Mouse (Mus musculus): ENCODE measurements around the gene Faiml. TPM values are rescaled to one million over a fixed set of nuclear protein-coding genes. Genes with fewer than 3 reads are reported as not detected.

Gene Faiml
- polyA plus RNA-seq (2021): 0.18 TPM

DNA sequence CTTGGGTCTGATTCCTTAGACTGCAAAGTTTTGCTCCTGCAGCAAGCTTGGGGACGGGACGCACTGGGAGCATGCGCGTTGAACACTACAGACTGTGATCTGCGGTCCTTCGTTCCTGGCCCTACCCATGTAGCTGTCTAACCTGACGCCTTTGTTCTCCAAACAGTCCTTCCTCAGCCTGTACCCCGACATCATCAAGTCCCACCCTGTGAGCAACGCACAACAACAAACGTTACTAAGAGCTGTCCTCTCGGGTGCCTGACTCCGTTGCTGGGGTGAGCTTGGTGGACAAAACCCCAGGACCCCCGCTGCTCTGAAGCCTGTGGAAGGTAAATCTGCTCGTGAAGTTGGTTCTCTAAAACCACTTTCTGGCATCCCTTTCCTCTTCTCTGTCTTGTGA is at the start of gene Faiml:
TSS of gene Faiml (minus strand) at position 101 of the 400 bp plus-strand sequence.
- ChIA-PET CTCF (no interaction called here), POLR2A (no interaction called here)
- H3K27me3 ChIP-seq: no peaks in the 10 kb centered on the region
- no peak for DNase-seq (ENCODE audit: low read depth, low spot score)
- in situ Hi-C loops (cut with MboI; ENCODE audit: low pct_unique_long_range_greater_than_20kb): no loop called here
- no peak for ATAC-seq
- TF ChIP-seq CTCF (IDR thresholded peaks at IDR 0.05): no peak

DNA sequence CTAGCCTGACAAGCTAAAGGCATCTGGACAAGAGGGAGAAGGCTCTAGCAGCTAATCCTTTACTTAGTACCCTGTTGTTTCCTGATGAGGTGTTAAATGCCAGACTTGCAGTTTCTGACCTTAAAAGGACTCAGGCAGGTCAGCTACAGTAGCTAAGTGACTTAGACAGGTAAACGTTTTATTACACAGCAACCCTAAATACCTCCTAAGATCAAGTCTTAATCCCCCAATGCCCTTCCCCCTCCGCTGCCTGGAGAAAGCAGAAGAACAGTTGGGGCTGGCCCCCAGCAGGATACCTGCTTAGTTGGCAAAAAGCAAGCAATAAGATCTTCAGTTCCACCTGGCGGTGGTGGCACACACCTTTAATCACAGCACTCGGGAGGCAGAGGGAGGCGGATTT is 21.9 kb upstream of the Faiml start:
- ChIA-PET CTCF (no interaction called here), POLR2A (interaction anchor here (0.9 kb wide), 1 partner anchor 15 kb away, joined by 4 read pairs; no protein-coding TSS in a partner anchor)
- ATAC-seq (no peak), DNase-seq (ENCODE audit: low read depth, low spot score) (no peak)
- in situ Hi-C loops (cut with MboI; ENCODE audit: low pct_unique_long_range_greater_than_20kb): loop anchor here (10.0 kb wide), 1 partner anchor 196 kb away; the partner anchor contains the start of gene Nme9
- TF ChIP-seq CTCF (IDR thresholded peaks at IDR 0.05): no peak
- H3K27me3 ChIP-seq: no peaks in the 10 kb centered on the region

DNA sequence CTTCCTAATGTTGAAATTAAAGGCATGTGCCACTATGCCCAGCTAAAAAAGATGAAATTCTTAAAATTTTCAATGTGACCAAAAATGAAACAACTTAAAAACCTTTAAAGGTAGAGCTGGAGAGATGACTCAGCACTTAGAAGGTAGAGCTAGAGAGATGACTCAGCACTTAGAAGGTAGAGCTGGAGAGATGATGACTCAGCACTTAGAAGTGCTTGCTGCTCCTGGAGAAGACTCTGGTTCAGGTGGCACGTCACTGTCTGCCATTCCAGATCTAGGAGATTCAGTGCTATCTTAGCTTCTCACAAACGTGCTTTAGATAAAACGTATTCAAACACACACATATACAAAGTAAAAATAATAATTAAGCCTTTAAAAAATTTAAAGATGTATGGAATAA is 19.8 kb upstream of the Faiml start:
- ChIA-PET POLR2A (no interaction called here), CTCF (no interaction called here)
- H3K27me3 ChIP-seq: no peaks in the 10 kb centered on the region
- in situ Hi-C loops (cut with MboI; ENCODE audit: low pct_unique_long_range_greater_than_20kb): loop anchor here (10.0 kb wide), 1 partner anchor 198 kb away; the partner anchor contains the start of gene Nme9
- DNase-seq (ENCODE audit: low read depth, low spot score): no peak
- TF ChIP-seq CTCF (IDR thresholded peaks at IDR 0.05): no peak
- ATAC-seq: no peak

DNA sequence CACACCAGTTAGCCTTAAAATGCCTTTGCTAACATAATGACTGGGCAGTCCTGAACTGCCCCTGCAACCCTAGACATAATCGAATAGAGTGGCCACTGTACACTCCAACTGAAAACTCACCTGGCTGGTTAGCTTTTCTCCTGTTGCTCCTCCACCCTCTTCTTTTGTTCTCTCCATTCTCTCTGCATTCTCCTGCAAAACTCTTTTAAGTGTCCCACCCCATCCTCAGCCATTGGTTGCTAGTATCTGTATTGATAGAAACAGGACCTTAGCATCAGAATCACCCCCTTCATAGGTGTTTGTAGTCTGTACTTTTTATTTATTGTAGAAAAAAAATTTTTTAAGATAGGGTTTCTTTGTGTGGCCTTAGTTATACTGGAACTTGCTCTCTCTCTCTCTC is 19.2 kb upstream of the Faiml start:
- H3K27me3 ChIP-seq: no peaks in the 10 kb centered on the region
- ChIA-PET CTCF (no interaction called here), POLR2A (no interaction called here)
- in situ Hi-C loops (cut with MboI; ENCODE audit: low pct_unique_long_range_greater_than_20kb): loop anchor here (10.0 kb wide), 1 partner anchor 199 kb away; the partner anchor contains the start of gene Nme9
- ATAC-seq (no peak), DNase-seq (ENCODE audit: low read depth, low spot score) (no peak)
- no peak for TF ChIP-seq CTCF (IDR thresholded peaks at IDR 0.05)

DNA sequence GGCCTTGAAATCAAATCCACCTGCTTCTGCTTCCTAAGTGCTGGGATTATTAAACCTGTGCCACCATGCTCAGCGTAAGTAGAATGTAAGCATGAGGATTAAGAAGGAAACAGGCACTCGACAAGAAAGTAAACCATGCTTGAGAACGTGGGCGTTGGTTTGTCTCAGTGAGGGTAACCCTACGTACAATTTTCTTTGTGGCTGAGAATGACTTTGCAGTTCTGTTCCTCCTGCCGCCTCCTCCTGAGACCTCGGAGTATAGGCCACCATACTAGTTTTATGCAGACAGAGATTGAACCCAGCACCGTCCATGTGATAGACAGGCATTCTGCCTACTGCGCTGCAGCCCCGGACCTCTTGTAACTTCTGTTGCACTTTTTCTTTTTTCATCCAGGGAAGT is 16.8 kb upstream of the Faiml start:
- H3K27me3 ChIP-seq: no peaks in the 10 kb centered on the region
- TF ChIP-seq CTCF (IDR thresholded peaks at IDR 0.05): no peak
- no peak for DNase-seq (ENCODE audit: low read depth, low spot score)
- in situ Hi-C loops (cut with MboI; ENCODE audit: low pct_unique_long_range_greater_than_20kb): loop anchor here (5.0 to 10.0 kb wide), 2 partner anchors 113 to 201 kb away; partner anchors contain the start of gene Nme9
- no peak for ATAC-seq
- CTCF ChIA-PET: no interaction called here
- POLR2A ChIA-PET: no interaction called here

DNA sequence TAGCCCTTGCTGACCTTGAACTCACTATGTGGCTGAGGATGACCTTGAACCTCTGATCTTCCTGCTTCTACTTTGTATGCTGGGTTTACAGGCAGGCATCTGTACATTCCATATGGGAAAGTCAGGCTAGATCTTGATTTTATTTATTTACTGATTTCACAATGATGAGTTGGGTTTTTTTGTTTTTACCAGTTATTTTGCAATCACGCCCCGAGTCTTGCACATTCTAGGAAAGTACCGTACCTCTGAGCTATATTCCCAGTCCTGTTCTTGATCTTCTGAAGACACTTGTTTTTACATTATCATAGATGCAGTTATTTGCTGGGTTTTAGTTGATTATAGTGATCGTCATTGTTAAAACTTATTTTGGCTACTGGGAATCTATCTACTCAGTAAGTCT is 11.9 kb upstream of the Faiml start:
- ChIA-PET CTCF (no interaction called here), POLR2A (no interaction called here)
- in situ Hi-C loops (cut with MboI; ENCODE audit: low pct_unique_long_range_greater_than_20kb): no loop called here
- no peaks in the 10 kb centered on the region for H3K27me3 ChIP-seq
- no peak for TF ChIP-seq CTCF (IDR thresholded peaks at IDR 0.05)
- no peak for ATAC-seq
- no peak for DNase-seq (ENCODE audit: low read depth, low spot score)

DNA sequence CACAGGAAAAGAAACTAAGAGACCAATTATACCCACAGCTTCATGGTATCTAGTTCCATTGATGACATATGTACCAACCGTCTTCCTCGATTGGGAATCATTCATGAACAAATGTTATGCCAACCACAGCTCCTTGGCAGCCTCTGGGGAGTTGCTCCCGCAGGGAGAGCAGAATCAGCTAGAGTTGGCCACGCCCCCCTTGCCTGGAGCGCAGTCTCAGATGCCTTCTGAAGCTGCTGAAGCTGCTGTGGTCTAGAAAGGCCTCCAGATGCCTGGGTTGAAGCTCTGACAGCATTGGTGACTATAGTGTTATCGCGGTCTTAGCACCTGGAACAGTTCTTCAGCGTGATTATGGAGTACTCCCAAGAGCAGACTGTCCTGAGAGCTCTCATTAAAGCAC is 11.3 kb upstream of the Faiml start:
- H3K27me3 ChIP-seq: no peaks in the 10 kb centered on the region
- ATAC-seq: no peak
- no peak for TF ChIP-seq CTCF (IDR thresholded peaks at IDR 0.05)
- DNase-seq (ENCODE audit: low read depth, low spot score): no peak
- in situ Hi-C loops (cut with MboI; ENCODE audit: low pct_unique_long_range_greater_than_20kb): no loop called here
- POLR2A ChIA-PET: no interaction called here
- CTCF ChIA-PET: no interaction called here

DNA sequence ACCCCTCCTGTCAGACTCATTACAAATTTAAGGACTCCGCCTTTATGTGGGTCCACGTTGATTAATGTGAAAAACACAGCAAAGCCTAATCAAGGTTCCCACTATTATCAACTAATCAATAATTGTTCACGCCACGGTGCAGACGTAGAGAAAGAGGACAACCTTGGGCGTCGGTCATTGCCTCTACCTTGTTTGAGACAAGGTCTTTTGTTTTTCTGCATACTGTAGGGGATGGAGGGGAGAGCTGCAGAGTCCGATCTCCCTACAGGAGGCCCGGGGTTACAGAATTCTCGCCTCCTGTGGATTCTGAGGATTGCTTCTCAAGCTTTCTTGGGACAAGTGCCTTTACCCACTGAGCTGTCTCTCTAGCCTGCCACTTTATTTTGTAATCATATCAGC is 6.9 kb upstream of the Faiml start:
- DNase-seq (ENCODE audit: low read depth, low spot score): no peak
- no peak for ATAC-seq

DNA sequence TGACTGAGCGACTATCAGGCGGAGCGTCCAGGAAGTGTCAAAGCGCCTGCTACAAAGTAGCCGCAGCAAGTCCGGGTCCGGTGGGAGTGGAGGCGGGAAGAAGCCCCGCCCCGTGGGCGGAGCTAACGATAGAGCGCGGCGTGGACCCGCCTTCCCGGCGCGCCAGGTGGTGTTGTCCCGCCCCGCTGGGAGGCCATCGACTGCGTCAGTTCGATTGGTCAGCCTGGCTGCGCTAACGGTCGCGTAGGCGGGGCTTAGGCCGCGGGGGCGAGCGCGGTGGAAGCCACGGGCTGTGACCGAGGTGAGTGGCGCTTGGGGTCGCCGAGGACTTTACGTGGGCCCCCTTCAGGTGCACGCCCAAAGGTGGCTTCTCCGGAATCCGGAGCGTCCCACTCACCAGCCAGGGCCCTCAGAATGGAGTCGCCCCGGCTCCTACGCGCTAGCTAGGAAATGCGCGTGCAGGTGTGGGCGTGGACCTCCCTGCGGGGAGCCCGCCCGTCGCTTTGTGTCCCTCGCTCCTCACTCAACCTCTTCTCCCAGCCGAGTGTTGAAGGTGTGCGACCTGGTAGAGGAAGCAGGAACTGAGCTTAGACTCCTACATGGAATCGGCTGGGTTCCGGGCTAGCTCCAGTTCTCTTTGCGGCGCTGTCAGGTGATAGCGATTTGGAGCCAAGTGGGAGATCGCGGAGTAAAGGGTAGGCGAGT is 6.3 kb upstream of the Faiml start, which contains the start of gene Cep70:
TSS of gene Cep70 (plus strand) at position 178 of the 705 bp plus-strand sequence.
- H3K27me3 ChIP-seq: no peaks in the 10 kb centered on the region
- ChIA-PET POLR2A (interaction anchor here (0.5 to 1.0 kb wide), 4 partner anchors 16 to 180 kb away, joined by 3 to 4 read pairs (median 4); no protein-coding TSS in a partner anchor), CTCF (interaction anchor here (1.2 to 6.2 kb wide), 10 partner anchors 102 to 263 kb away, joined by 3 to 70 read pairs (median 6); partner anchors contain the start of genes Esyt3, Nme9 and Pik3cb)
- DNase-seq (ENCODE audit: low read depth, low spot score) (peak; percentile 66), ATAC-seq (peak; percentile 99)
- no peak for TF ChIP-seq CTCF (IDR thresholded peaks at IDR 0.05)
- in situ Hi-C loops (cut with MboI; ENCODE audit: low pct_unique_long_range_greater_than_20kb): loop anchor here (5.0 kb wide), 1 partner anchor 181 kb away; no protein-coding TSS in a partner anchor

More for the DNA sequence above, 6.9 kb upstream of the Faiml start:
- in situ Hi-C loops (cut with MboI; ENCODE audit: low pct_unique_long_range_greater_than_20kb): loop anchor here (5.0 kb wide), 1 partner anchor 182 kb away; no protein-coding TSS in a partner anchor
- ChIA-PET POLR2A (interaction anchor here (0.5 to 1.0 kb wide), 2 partner anchors 15 to 103 kb away, joined by 3 to 4 read pairs; no protein-coding TSS in a partner anchor), CTCF (interaction anchor here (2.2 to 6.2 kb wide), 3 partner anchors 132 to 264 kb away, joined by 7 to 70 read pairs (median 15); no protein-coding TSS in a partner anchor)
- no peaks in the 10 kb centered on the region for H3K27me3 ChIP-seq
- TF ChIP-seq CTCF (IDR thresholded peaks at IDR 0.05): no peak

DNA sequence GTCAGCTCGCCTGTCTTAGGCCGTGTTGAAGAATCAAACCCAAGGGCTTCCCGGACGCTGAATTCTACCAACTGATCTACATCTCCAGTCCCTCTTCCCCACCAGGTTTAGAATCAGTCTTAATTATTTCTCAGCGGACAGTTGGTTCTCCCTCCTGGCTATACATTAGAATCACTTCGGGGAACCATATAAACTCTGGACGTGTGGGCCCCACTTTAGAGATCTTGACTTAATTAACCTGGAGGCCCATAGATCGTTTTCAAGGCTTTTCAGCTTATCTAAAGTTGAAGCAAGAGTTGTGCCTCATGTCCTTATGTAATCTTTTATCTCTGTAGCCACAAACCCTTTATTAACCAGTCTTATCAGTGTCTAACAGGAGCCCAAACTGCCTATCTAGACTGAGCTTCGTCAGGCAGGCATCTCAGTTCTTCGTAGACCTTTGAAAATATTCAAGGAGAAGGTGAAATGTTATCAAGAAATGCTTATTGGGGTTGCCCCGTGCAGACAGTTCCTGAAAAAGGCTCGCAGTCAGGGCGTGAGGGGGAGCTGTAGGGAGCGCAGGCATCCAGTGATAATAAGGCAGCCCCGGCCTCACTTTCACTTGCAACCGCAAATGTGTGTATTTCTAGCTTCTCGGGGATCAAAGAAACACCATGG is 5.6 kb upstream of the Faiml start:
- no peak for DNase-seq (ENCODE audit: low read depth, low spot score)
- ATAC-seq: no peak
- TF ChIP-seq CTCF (IDR thresholded peaks at IDR 0.05): no peak
- H3K27me3 ChIP-seq: no peaks in the 10 kb centered on the region
- ChIA-PET CTCF (interaction anchor here (0.7 to 6.2 kb wide), 14 partner anchors 59 to 318 kb away, joined by 3 to 70 read pairs (median 4); partner anchors contain the start of genes Esyt3, Nme9 and Pik3cb), POLR2A (interaction anchor here (0.6 to 0.9 kb wide), 2 partner anchors 103 to 180 kb away, joined by 3 to 4 read pairs; no protein-coding TSS in a partner anchor)
- in situ Hi-C loops (cut with MboI; ENCODE audit: low pct_unique_long_range_greater_than_20kb): loop anchor here (5.0 kb wide), 1 partner anchor 180 kb away; no protein-coding TSS in a partner anchor

Measured in Patski (cell line).